Mouse (Mus musculus) heart, postnatal 0 days (tissue): ENCODE results near the gene Gars. TPM values are rescaled to one million over a fixed set of nuclear protein-coding genes. Genes with fewer than 3 reads are reported as not detected.

Source experiments
- ATAC-seq: fragments of 200-750 bp; cut with Nextera tagmentation; 2 replicates; pipeline ENCODE4 v1.8.0; 2017; ENCODE audit warnings: low read depth, moderate number of reproducible peaks, moderate library complexity; ENCODE audit not compliant: insufficient read depth
- DNase-seq: peaks from one replicate; pipeline ENCODE4 v3.0.0-alpha.2; 2016; ENCODE audit warnings: low spot score
- H3K27ac ChIP-seq: fragments of 300-500 bp; sonication (generic); 2 replicates; pipeline ENCODE4 v1.5.1; 2014; ENCODE audit warnings: low read depth, mild to moderate bottlenecking
- H3K27me3 ChIP-seq: fragments of 300-500 bp; sonication (generic); 2 replicates; pipeline ENCODE4 v1.6.1; 2014; ENCODE audit warnings: low read length, mixed read lengths; ENCODE audit not compliant: control insufficient read depth, insufficient read depth
- H3K36me3 ChIP-seq: fragments of 300-500 bp; sonication (generic); replicated peaks from 2 replicates; pipeline ENCODE4 v1.6.1; 2014; ENCODE audit warnings: low read length, mixed read lengths; ENCODE audit not compliant: control insufficient read depth, insufficient read depth
- H3K4me1 ChIP-seq: fragments of 300-500 bp; sonication (generic); 2 replicates; pipeline ENCODE4 v1.6.1; 2014; ENCODE audit warnings: antibody characterized with exemption; ENCODE audit not compliant: control insufficient read depth, insufficient read depth
- H3K4me2 ChIP-seq: fragments of 300-500 bp; sonication (generic); 2 replicates; pipeline ENCODE4 v1.6.1; 2014; ENCODE audit warnings: low read depth, mild to moderate bottlenecking, low read length, moderate library complexity
- H3K4me3 ChIP-seq: fragments of 300-500 bp; sonication (generic); 2 replicates; pipeline ENCODE4 v1.5.1; 2014; ENCODE audit warnings: low read depth, low read length
- H3K9ac ChIP-seq: fragments of 300-500 bp; sonication (generic); replicated peaks from 2 replicates; pipeline ENCODE4 v1.6.1; 2014; ENCODE audit warnings: low read depth, low read length, mixed read lengths
- H3K9me3 ChIP-seq: fragments of 300-500 bp; sonication (generic); replicated peaks from 2 replicates; pipeline ENCODE4 v1.6.1; 2016; ENCODE audit warnings: low read length; ENCODE audit not compliant: control insufficient read depth
- CTCF ChIP-seq: IDR thresholded peaks from 2 replicates; pipeline ENCODE4 v1.5.1; 2016; ENCODE audit warnings: antibody characterized with exemption, control low read depth, low read depth
- EP300 ChIP-seq: IDR thresholded peaks from 2 replicates; pipeline ENCODE4 v1.6.1; 2016; ENCODE audit warnings: antibody characterized with exemption, low read depth
- WGBS: fragments of 180-500 bp; shearing (Covaris S2); extraction: QIAGEN DNeasy Blood & Tissue Kit; methylation state at CpG from one replicate; pipeline ENCODE4 v1.1.7; 2014; 5-methylcytosine and 5-hydroxymethylcytosine counted together
- polyA plus RNA-seq: library from polyadenylated mRNA; unstranded; fragments of >200 nt; fragmentation: Nextera tagmentation; extraction: Ambion mirVana; gene quantifications from 2 replicates; pipeline ENCODE4 v1.2.1, GENCODE M21; 2015
- total RNA-seq: library from RNA; depleted of rRNA; stranded (reverse); fragments of >200 nt; gene quantifications from 2 replicates; pipeline ENCODE4 v1.2.3, GENCODE M21; 2014; ENCODE audit warnings: low replicate concordance

Gars gene
- total and polyA plus RNA-seq, 2 experiments from 2014 or later: 81.5 to 105 TPM

DNA sequence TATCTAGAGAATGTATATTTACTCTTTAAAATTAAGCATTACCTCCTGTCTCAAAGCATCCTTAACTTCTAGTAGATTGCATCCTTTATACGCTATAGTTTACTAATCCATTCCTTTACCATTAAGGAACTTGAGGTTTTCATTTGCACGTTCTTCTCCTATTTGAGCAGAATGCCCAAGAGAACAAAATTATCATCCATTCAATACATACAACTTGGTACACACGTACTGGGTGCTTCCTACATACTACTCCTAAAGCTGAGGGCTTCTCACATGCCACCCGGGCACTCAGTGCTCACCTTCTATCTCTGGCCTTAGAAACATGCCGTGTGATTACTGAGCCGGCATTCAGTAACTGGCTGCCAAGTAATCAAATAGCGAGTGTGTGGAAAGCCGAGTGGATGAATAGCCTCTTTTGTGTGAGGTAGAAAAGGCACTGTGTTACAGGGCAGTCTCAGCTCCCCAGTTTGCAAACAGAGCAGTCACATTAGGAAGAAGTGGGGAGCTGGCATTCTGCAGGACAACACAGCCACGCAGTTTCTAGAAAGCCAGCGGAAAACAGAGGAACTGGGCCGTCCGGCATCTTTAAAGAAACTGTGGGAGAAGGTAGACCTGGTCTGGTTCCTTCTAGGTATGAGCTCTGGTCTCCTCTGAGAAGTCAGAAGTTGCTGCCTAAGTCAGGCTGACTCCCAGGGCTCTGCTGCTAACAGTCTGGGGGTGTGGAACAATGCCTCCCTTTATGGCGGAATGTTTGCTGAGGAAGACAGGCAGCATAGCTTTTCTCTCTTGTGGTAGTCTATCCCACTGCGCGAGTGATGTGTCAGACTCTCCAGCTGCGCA lies 28.2 kb upstream of the Gars start:
- Histone ChIP-seq H3K36me3 (no peaks in the 10 kb centered on the region), H3K4me2 (peak overlapping the region; percentile 42), H3K27me3 (0 out of 2 replicates have a peak, but pooled peaks cover 2% of the 10 kb centered on the region), H3K4me3 (no peak overlapping the region; the same call in 1 of the 2 replicates), H3K27ac (no peak overlapping the region), H3K9ac (no peak overlapping the region), H3K4me1 (0 out of 2 replicates have a peak, but pooled peaks cover 5% of the 10 kb centered on the region), H3K9me3 (no peaks in the 10 kb centered on the region)
- TF ChIP-seq EP300: no peak
- no peak for TF ChIP-seq CTCF
- WGBS: 20% methylated on average over 16 of the region's 16 CpGs
- ATAC-seq: no peak
- peak; percentile 11 for DNase-seq

DNA sequence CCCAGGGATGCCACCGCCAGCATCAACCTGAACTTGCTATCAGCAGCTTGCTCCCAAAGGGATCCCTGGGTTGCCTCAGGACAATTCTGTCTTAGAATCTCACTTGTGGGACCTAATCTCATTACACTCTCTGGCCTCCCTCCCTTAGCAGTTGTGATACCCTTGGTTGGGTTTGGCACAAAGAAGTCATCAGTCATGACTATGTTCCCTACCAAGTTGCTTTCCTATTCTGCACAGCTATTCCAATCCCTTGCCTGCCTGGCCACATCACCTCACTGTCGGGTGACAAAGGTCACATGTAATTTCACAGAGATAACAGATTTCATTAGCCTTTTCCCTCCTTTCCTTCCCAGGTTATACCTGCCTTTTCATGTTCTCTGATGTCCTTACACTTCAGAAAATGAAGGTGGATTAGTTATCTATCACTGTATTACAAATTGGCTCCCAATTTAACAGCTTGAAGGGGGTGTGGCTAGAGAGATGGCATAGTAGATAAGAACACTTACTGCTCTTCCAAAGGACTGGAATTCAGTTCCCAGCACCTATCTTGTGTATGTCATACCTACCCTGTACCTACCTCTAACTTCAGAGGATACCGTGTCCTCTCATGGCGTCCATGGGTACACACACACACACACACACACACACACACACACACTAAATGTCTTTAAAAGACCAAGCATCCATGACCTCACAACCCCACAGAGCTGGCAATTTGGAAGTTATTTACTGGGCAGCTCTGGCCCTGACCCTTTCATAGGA lies 27.3 kb upstream of the Gars start:
- ATAC-seq (no peak), DNase-seq (no peak)
- Histone ChIP-seq H3K27ac (no peak overlapping the region), H3K4me1 (0 out of 2 replicates have a peak, but pooled peaks cover 5% of the 10 kb centered on the region), H3K36me3 (no peaks in the 10 kb centered on the region), H3K9me3 (no peaks in the 10 kb centered on the region), H3K27me3 (0 out of 2 replicates have a peak, but pooled peaks cover 2% of the 10 kb centered on the region), H3K4me3 (no peak overlapping the region), H3K4me2 (no peak overlapping the region), H3K9ac (no peak overlapping the region)
- WGBS: 56% methylated on average over 4 of the region's 4 CpGs
- TF ChIP-seq CTCF (no peak), EP300 (no peak)

DNA sequence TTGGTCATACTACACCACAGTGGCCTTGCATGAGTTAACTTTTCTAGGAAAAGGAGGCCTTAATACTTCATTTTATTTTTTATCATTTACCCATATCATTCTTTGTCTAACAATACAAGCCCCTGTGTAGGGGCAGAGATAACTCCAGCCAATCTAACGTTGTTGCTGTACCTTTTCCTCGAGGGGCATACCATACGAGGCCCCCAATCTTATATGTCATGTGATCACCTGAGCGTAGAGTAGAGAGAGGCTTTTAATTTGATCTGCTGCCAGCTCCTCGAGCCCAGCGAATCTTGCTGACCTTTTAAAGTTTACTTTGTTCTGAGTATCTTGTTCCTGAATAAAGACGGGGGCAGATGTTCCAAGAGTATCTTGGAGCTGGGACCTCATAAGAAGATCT lies 25.3 kb upstream of the Gars start:
- no peak for ATAC-seq
- Histone ChIP-seq H3K27ac (no peak overlapping the region), H3K9ac (no peak overlapping the region), H3K4me1 (0 out of 2 replicates have a peak, but pooled peaks cover 5% of the 10 kb centered on the region), H3K9me3 (no peaks in the 10 kb centered on the region), H3K36me3 (no peaks in the 10 kb centered on the region), H3K27me3 (0 out of 2 replicates have a peak, but pooled peaks cover 2% of the 10 kb centered on the region), H3K4me2 (no peak overlapping the region), H3K4me3 (no peak overlapping the region)
- no peak for TF ChIP-seq CTCF
- TF ChIP-seq EP300: no peak
- 56% methylated on average over 7 of the region's 7 CpGs for WGBS
- DNase-seq: no peak

DNA sequence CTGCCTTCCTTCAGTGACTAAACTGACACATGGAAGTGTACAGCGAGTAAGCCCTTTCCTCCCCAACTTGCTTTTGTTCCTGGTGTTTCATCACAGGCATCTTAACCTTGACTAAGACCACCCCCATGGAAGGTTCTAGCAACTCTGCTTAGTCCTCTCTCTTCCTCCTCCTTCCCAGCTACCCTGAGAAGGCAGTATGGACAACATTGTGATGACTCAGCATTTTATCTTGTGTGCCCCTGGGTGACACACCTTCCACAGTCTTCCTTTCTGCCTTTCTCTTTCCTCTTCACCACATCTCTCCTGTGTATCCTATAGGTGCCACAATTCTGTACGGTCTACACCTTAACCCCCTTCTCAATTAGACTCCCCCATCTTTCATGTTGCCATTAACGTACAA lies 23.6 kb upstream of the Gars start:
- DNase-seq (no peak), ATAC-seq (no peak)
- Histone ChIP-seq H3K4me2 (no peak overlapping the region), H3K27ac (no peak overlapping the region), H3K4me1 (0 out of 2 replicates have a peak, but pooled peaks cover 5% of the 10 kb centered on the region), H3K36me3 (no peaks in the 10 kb centered on the region), H3K4me3 (no peak overlapping the region), H3K27me3 (no peaks in the 10 kb centered on the region), H3K9ac (no peak overlapping the region), H3K9me3 (no peaks in the 10 kb centered on the region)
- TF ChIP-seq EP300 (no peak), CTCF (no peak)
- WGBS: 81% methylated on average over 3 of the region's 3 CpGs

DNA sequence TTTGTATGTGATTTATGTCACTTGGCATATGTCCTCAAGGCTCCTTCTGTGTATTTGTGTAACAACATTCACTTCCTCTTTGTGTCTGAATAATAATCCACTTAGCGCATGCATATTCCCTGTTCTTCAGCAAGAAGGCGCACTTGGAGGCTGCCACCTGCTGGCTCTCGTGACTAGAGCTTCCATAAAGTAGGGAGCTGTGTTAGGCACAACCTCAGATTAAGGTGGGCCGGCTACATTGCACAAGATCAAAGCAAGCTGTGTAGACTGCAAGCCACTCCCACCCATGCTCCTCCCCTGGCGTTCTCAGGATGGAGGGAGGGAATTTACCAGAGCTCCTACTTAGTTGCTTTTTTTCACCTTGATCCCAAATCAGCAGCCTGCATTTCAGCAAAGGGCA lies 21.6 kb upstream of the Gars start:
- peak; percentile 35 for DNase-seq
- no peaks in the 10 kb centered on the region for H3K36me3 ChIP-seq
- H3K27me3 ChIP-seq: no peaks in the 10 kb centered on the region
- H3K27ac ChIP-seq: no peak overlapping the region
- no peaks in the 10 kb centered on the region for H3K4me1 ChIP-seq
- no peak overlapping the region for H3K9ac ChIP-seq
- ATAC-seq: peak; percentile 38
- H3K9me3 ChIP-seq: no peaks in the 10 kb centered on the region
- WGBS: 13% methylated on average over 5 of the region's 5 CpGs
- TF ChIP-seq CTCF (peak; percentile 77), EP300 (no peak)
- 0 out of 2 replicates have a peak overlapping the region, but pooled peaks have one; percentile 36 for H3K4me2 ChIP-seq
- no peak overlapping the region for H3K4me3 ChIP-seq
